Mouse (Mus musculus) midbrain, postnatal 0 days (tissue): ENCODE measurements at regions not wholly inside any gene's neighbourhood (a gene's known extent, or its start where the extent isn't known, plus 50 kb on each side); places are given as distances from the start of the nearest gene placed in this dataset.
"Not testable (repeated sequence)": the region's sequence is repeated elsewhere in the genome, so short reads cannot be mapped to it uniquely, and the experiment has no call there.

ENCODE experiments used
- ATAC-seq: fragments of 200-750 bp; cut with Nextera tagmentation; 2 replicates; pipeline ENCODE4 v1.8.0; 2017; ENCODE audit warnings: moderate number of reproducible peaks, mild to moderate bottlenecking, moderate TSS enrichment, moderate library complexity; ENCODE audit not compliant: low FRiP score
- DNase-seq: peaks from one replicate; pipeline ENCODE4 v3.0.0-alpha.2; 2015; ENCODE audit warnings: low spot score
- H3K27ac ChIP-seq: fragments of 300-500 bp; sonication (generic); 2 replicates; pipeline ENCODE4 v1.5.1; 2014; ENCODE audit warnings: low read depth, mild to moderate bottlenecking, low read length, mixed read lengths
- H3K27me3 ChIP-seq: fragments of 300-500 bp; sonication (generic); 2 replicates; pipeline ENCODE4 v1.6.1; 2014; ENCODE audit warnings: low read length, control low read depth, mixed read lengths; ENCODE audit not compliant: insufficient read depth
- H3K36me3 ChIP-seq: fragments of 300-500 bp; sonication (generic); 2 replicates; pipeline ENCODE4 v1.6.1; 2014; ENCODE audit warnings: low read length, control low read depth, mixed read lengths; ENCODE audit not compliant: insufficient read depth
- H3K4me1 ChIP-seq: fragments of 300-500 bp; sonication (generic); 2 replicates; pipeline ENCODE4 v1.6.1; 2014; ENCODE audit warnings: mild to moderate bottlenecking, control low read depth, antibody characterized with exemption, low read length, mixed read lengths; ENCODE audit not compliant: insufficient read depth
- H3K4me2 ChIP-seq: fragments of 300-500 bp; sonication (generic); 2 replicates; pipeline ENCODE4 v1.6.1; 2014; ENCODE audit warnings: low read depth, mild to moderate bottlenecking, low read length, mixed read lengths; ENCODE audit not compliant: poor library complexity, severe bottlenecking
- H3K4me3 ChIP-seq: fragments of 300-500 bp; sonication (generic); 2 replicates; pipeline ENCODE4 v1.5.1; 2014; ENCODE audit warnings: low read depth, mild to moderate bottlenecking, low read length, moderate library complexity
- H3K9ac ChIP-seq: fragments of 300-500 bp; sonication (generic); replicated peaks from 2 replicates; pipeline ENCODE4 v1.6.1; 2014; ENCODE audit warnings: mild to moderate bottlenecking, low read length, moderate library complexity, mixed read lengths; ENCODE audit not compliant: poor library complexity, severe bottlenecking
- H3K9me3 ChIP-seq: fragments of 300-500 bp; sonication (generic); 2 replicates; pipeline ENCODE4 v1.6.1; 2016; ENCODE audit warnings: low read length, control low read depth
- CTCF ChIP-seq: IDR thresholded peaks from 2 replicates; pipeline ENCODE4 v1.5.1; 2016; ENCODE audit warnings: antibody characterized with exemption, mild to moderate bottlenecking
- WGBS: fragments of 180-500 bp; shearing (Covaris S2); extraction: QIAGEN DNeasy Blood & Tissue Kit; methylation state at CpG from one replicate; pipeline ENCODE4 v1.1.7; 2014; 5-methylcytosine and 5-hydroxymethylcytosine counted together

DNA sequence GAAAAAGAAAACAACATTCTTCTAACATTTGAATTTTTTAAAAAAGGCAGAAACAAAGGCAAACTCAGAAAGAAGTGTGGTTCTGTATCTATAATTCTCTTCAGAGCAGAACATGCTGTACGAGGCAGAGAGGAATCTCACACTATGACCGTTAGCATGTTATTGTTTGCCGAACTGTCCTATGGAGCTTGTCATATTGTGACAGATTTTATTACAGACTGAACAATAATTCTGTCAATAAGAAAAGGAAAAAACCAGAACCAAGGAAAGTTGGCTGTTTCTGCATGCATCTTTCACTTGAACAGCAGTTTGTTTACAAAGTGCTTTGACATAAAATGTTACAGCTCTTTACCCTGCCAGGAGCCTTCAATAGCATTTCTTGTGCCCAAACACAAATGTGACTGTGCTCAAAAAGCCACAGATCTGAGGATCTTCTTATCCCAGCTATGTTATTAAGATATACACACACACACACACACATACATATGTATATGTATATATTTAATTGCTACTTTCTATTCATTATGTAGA lies 267.1 kb downstream of the Kif2b start:
- no peak overlapping the region for H3K27ac ChIP-seq
- ATAC-seq (no peak), DNase-seq (no peak)
- H3K4me1 ChIP-seq, result no peaks in the 10 kb centered on the region
- H3K4me3 ChIP-seq, result no peak overlapping the region
- no peaks in the 10 kb centered on the region for H3K9me3 ChIP-seq
- no peak overlapping the region for H3K9ac ChIP-seq
- no peak overlapping the region for H3K4me2 ChIP-seq
- WGBS, result 72% methylated on average over 3 of the region's 3 CpGs
- H3K27me3 ChIP-seq, result no peaks in the 10 kb centered on the region
- no peak for TF ChIP-seq CTCF
- H3K36me3 ChIP-seq, result no peaks in the 10 kb centered on the region

DNA sequence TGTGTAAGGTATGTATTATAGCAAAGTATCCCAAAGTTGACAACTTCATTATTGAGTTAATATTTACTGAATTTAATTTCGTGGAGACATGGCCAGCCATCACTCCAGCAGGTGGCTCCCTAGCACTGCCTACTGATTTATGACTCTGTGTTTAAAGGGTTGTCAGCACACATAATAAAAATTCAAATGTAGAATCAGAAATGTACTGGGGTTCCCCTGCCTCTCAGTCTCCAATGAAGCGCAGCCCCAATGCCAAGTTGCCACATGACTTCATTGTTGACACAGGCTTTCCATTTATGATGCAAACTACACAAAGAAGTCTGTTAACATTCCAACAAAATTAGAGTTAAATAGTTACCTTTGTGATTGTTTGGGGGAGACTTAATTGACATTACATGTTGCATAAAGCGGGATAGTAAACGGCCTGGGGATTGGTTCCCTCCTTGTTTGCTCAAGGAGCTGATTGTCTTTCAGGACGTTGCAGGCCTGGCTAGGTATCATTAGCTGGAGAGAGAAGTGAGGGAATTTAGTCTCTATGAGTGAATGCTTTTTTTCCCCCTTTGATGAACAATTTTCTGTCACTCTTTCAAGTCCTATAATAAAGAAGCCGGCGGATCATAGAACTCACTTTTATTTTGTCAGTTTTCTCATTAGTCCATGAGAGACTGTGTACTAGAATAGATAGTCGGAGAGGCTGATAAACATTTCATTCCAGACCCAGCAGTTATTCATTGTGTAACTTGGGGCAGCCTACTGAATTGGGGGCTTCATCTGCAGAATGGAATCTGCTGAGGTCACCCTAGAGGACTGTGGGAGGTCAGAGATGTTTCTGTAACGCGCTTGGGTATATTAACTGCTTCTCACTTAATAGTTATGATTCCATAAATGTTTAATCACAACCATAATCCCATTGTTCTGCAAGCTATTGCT lies 287.9 kb downstream of the Kif2b start:
- Histone ChIP-seq H3K27me3 (no peaks in the 10 kb centered on the region), H3K4me3 (no peak overlapping the region), H3K4me1 (no peaks in the 10 kb centered on the region), H3K4me2 (no peak overlapping the region), H3K27ac (no peak overlapping the region), H3K9ac (no peak overlapping the region), H3K36me3 (no peaks in the 10 kb centered on the region), H3K9me3 (no peaks in the 10 kb centered on the region)
- DNase-seq (peak; percentile 73), ATAC-seq (no peak)
- TF ChIP-seq CTCF, result peak; percentile 93
- WGBS, result 45% methylated on average over 10 of the region's 10 CpGs

DNA sequence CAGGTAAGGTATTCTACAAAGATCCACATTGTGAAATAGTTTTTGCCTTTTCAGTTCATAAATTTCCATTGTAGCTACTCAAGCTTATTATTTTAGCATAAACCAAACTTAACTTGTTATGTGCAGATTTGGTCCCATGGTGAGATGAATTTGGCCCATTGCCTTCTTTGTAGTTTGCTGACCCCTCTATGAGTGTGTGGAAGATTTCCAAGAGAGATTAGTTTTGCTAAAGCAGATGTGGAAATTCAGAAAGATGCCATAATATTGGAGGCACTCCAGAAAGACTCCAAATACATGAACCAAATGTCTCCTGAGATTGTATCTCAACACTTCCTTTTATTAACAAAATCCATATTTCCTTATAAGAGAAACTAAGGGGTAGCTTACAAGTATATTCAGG lies 291.0 kb downstream of the Kif2b start:
- ATAC-seq (no peak), DNase-seq (peak; percentile 40)
- H3K4me3 ChIP-seq, result no peak overlapping the region
- H3K9me3 ChIP-seq, result no peaks in the 10 kb centered on the region
- H3K9ac ChIP-seq, result no peak overlapping the region
- TF ChIP-seq CTCF, result no peak
- H3K27ac ChIP-seq, result no peak overlapping the region
- H3K27me3 ChIP-seq, result no peaks in the 10 kb centered on the region
- no peak overlapping the region for H3K4me2 ChIP-seq
- H3K36me3 ChIP-seq, result no peaks in the 10 kb centered on the region
- H3K4me1 ChIP-seq, result no peaks in the 10 kb centered on the region

DNA sequence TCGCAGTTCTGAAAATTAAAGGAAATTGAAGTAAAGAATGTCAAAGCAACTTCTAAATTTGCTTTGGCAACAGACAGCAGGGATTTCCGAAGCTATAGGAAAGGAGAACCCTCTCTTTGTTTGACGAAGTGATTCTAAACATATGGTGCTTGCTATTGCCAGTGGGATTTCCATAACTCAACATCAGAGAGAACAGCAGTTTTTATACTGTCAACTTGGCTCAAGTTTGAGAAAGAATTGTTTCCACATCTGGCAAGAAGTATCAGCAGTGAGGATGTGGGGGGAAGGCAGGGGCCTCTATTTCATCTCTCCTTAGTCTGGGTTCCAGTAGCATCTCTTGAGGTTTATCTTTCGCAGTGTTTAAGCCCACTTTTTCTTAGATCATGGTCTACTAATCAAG lies 315.1 kb downstream of the Kif2b start:
- DNase-seq, result no peak

DNA sequence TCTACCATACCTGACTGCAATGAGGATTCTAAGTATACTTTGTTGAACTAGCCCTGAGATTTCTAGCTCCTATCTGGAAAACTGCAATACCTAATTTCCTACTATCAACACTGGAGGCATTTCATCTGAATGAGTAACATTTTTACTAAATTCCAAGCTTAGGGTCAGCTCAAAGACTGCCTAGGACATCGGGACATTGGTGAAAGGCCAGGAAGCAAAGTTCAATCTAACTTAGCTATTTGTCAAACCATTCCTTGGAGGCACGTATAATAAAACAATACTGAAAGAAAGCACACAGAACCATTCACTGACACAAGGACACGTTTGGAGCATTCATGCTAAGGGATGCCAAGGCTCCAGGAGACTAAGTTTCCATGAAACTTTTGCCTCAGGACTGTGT lies 335.3 kb downstream of the Kif2b start:
- 79% methylated on average over 3 of the region's 3 CpGs for WGBS
- H3K4me3 ChIP-seq, result not testable (repeated sequence)

More for the DNA sequence above, 315.1 kb downstream of the Kif2b start:
- Histone ChIP-seq H3K27me3 (no peaks in the 10 kb centered on the region), H3K4me2 (no peak overlapping the region), H3K4me3 (no peak overlapping the region), H3K36me3 (no peaks in the 10 kb centered on the region), H3K9me3 (no peaks in the 10 kb centered on the region), H3K27ac (no peak overlapping the region), H3K9ac (no peak overlapping the region), H3K4me1 (0 out of 2 replicates have a peak, but pooled peaks cover 2% of the 10 kb centered on the region)
- ATAC-seq, result no peak
- no peak for TF ChIP-seq CTCF
- WGBS, result 61% methylated on average over 4 of the region's 4 CpGs

DNA sequence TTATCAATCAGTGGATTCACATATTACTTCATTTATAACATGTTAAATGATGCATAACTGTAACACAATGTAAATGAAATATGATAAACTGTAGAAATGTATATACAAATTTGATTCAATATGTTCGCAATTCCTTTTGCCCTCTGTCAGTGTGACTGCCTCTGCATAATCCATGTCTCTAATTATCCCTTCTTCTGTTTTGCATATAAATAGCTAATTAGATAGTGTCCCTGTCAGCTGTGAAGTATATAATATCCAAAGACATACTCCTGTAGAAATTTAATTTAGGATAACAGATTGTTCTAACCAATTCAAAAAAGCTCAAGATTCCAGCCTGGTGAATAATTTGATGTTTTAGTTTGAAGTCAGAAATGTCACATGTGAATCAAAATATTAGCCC lies 361.2 kb downstream of the Kif2b start:
- Histone ChIP-seq H3K4me3 (no peak overlapping the region), H3K9me3 (0 out of 2 replicates have a peak, but pooled peaks cover 4% of the 10 kb centered on the region), H3K36me3 (no peaks in the 10 kb centered on the region), H3K27ac (no peak overlapping the region), H3K4me1 (no peaks in the 10 kb centered on the region), H3K4me2 (no peak overlapping the region), H3K27me3 (no peaks in the 10 kb centered on the region), H3K9ac (no peak overlapping the region)
- TF ChIP-seq CTCF, result no peak
- ATAC-seq, result no peak
- DNase-seq, result no peak
- WGBS, result 68% methylated on average over 1 of the region's 1 CpGs

More for the DNA sequence above, 335.3 kb downstream of the Kif2b start:
- H3K27me3 ChIP-seq, H3K27ac ChIP-seq, ATAC-seq, H3K9ac ChIP-seq, H3K9me3 ChIP-seq, H3K4me1 ChIP-seq, DNase-seq, H3K36me3 ChIP-seq, H3K4me2 ChIP-seq: not testable (repeated sequence)
